Mouse (Mus musculus): ENCODE data around the gene Hba-a2. TPM values are rescaled to one million over a fixed set of nuclear protein-coding genes. Genes with fewer than 3 reads are reported as not detected.
"Not testable (repeated sequence)": the region's sequence is repeated elsewhere in the genome, so short reads cannot be mapped to it uniquely, and the experiment has no call there.

Gene Hba-a2
- total RNA-seq, 2 experiments from 2014 or later: 3,034 to 3,470 TPM

- DNase-seq (ENCODE audit: low spot score in 2 of 2): no peak
Observed at GRCm38 (mm10) chr11:32281416-32282144, 14.7 kb upstream of the Hba-a2 start.

DNA sequence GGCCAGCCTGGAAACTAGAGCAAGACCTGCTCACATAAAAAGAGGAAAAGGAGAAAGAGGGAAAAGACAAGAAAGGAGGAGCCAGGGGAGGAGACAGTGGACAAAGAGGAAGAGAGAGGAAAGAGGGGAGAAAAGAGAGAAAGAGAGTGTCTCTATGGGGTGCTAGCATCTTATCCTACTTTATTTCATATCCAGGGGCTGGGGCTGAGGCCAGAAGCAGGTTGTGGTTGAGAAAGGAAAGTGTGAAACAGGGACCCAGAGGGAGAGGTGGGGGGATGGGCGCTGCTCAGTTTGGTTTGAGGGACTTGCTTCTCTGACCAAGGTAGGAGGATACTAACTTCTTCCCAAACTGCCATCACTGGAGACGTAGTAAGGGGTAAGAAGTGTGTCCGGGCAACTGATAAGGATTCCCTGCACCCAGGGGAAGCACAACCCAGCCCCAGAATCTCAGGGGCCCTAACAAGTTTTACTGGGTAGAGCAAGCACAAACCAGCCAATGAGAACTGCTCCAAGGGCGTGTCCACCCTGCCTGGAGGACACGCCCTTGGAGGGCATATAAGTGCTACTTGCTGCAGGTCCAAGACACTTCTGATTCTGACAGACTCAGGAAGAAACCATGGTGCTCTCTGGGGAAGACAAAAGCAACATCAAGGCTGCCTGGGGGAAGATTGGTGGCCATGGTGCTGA is 13.1 kb upstream of the Hba-a2 start, which contains the start of gene Hba-a1:
Hba-a1 (plus strand) TSS at position 421 of the 687 bp plus-strand sequence.
- not testable (repeated sequence) for DNase-seq (ENCODE audit: low spot score in 2 of 2)

GRCm38 (mm10) chr11:32284582-32284981 is 11.7 kb upstream of the Hba-a2 start:
- not testable (repeated sequence) for DNase-seq (ENCODE audit: low spot score in 2 of 2)

- no peak for DNase-seq (ENCODE audit: low spot score in 2 of 2)
Observed at GRCm38 (mm10) chr11:32285031-32285775, 11.1 kb upstream of the Hba-a2 start.

DNA sequence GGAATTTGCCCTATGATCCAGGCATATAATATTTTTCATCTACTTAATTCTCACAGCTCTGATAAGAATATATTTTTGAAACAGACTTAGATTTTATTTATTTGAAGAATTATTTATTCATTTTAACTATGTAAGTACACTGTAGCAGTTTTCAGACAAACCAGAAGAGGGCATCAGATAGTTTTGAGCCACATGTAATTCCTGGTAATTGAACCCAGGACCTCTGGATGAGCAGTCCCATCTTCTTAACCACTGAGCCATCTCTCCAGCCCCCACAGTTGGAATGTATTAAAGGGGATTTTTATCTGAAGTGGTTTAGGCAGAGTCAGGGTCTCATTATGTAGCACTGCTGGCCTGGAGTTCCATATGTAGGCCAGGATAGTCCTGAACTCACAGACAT is 10.4 kb upstream of the Hba-a2 start:
- DNase-seq (ENCODE audit: low spot score in 2 of 2): not testable (repeated sequence)

GRCm38 (mm10) chr11:32286695-32287492 is 9.4 kb upstream of the Hba-a2 start, which contains the start of gene Hbq1b:
Gene Hbq1b (plus strand): TSS chr11:32286965.
- peak; percentile 41 to 52 for DNase-seq (ENCODE audit: low spot score in 2 of 2)

GRCm38 (mm10) chr11:32287493-32287825 is 8.8 kb upstream of the Hba-a2 start:
- DNase-seq (ENCODE audit: low spot score in 2 of 2): no peak

DNA sequence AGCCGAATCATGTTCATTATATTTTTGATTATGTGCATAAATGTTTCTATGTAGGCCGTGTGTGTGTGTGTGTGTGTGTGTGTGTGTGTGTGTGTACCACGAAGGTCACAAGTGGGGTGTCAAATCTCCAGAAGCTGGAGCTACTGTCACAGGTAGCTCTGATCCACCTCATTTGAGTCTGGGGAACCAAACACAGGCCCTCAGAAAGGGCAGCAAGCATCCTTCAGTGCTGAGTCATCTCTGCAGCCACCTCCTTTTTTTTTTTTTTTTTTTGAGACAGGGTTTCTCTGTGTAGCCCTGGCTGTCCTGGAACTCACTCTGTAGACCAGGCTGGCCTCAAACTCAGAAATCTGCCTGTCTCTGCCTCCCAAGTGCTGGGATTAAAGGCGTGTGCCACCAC is 3.5 kb upstream of the Hba-a2 start:
- DNase-seq (ENCODE audit: low spot score in 2 of 2): not testable (repeated sequence)

DNA sequence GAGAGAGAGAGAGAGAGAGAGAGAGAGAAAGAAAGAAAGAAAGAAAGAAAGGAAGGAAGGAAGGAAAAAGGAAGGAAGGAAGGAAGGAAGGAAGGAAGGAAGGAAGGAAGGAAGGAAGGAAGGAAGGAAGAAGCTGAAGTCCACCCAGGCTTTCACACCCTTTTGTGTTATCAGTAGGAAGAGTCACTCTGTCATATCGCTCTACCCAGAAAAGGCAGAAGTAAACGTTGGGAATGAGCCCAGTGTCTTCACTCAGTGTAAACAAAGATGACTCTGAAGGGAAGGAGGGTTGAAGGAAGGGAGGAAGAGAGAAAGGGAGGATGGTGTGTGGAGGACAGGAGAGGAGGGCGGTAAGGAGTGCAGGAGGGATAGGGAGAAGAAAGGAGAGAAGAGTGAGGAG is 2.8 kb upstream of the Hba-a2 start:
- DNase-seq (ENCODE audit: low spot score in 2 of 2): not testable (repeated sequence)

- not testable (repeated sequence) for DNase-seq (ENCODE audit: low spot score in 2 of 2)
Observed at GRCm38 (mm10) chr11:32297417-32297816, 1.1 kb downstream of the Hba-a2 start.

GRCm38 (mm10) chr11:32297866-32298531 is 1.7 kb downstream of the Hba-a2 start:
- DNase-seq (ENCODE audit: low spot score in 2 of 2): no peak

GRCm38 (mm10) chr11:32298532-32298918 is 2.2 kb downstream of the Hba-a2 start:
- no peak for DNase-seq (ENCODE audit: low spot score in 2 of 2)

DNA sequence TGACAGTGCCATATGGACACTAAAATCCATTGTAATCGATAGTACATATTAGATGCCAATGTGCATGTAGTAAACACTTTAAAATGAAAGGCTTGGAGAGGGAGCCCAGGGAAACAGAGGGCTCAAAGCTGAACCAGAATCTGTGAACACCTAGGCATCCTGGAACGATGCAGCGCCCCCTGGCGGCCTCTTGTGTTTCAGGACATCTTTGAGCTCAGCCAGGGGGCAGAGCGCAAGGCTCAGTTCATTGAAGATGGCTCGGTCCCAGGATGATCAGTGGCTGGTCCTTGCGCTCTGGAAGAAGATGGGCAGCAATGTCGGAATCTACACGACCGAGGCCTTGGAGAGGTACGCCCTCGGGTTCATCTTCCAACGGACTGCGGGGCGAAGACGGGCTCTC is 3.6 kb downstream of the Hba-a2 start, which contains the start of gene Hbq1a:
Hbq1a (plus strand) TSS at position 205 of the 400 bp plus-strand sequence.
- DNase-seq (ENCODE audit: low spot score in 2 of 2): peak; percentile 26 to 27

DNA sequence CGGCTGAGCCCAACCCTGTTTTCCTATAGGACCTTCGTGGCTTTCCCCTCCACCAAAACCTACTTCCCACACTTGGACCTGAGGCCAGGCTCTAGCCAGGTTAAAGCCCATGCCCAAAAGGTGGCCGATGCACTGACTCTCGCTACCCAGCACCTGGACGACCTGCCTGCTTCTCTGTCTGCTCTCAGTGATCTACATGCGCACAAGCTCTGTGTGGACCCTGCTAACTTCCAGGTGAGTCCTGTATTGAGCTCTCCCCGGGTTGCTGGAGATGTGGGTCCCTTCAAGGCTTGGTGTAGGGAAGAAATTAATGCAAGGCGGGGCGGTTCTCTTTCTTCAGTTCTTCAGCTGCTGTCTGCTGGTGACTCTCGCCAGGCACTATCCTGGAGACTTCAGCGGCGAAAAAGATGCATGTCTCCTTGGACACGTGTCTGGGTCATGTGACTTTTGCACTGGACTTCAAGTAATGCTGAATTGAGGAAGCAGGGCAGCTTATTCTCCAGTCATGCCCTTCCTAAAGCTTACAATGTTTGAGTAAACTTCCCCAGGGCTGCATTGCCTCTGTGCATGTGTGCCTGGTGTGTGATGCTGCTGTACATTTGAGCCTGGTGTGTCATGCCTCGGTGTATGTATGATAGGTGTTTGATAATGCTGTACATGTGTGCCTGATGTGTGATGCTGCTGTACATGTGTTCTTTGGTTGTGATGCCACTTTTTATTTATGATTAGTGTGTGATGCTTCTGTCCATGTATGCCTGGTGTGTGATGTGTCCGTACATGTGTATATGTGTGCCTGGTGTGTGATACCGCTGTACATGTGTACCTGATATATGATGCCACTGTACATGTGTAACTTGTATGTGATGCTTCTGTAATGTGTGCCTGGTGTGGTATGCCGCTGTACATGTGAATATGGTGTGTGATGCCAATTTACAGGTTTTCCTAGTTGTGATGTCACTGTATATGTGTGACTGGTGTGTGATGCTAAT is 4.3 kb downstream of the Hba-a2 start:
- no peak for DNase-seq (ENCODE audit: low spot score in 2 of 2)

- no peak for DNase-seq (ENCODE audit: low spot score in 2 of 2)
Observed at GRCm38 (mm10) chr11:32301506-32301905, 5.2 kb downstream of the Hba-a2 start.

- no peak for DNase-seq (ENCODE audit: low spot score in 2 of 2)
Observed at GRCm38 (mm10) chr11:32302824-32303419, 6.6 kb downstream of the Hba-a2 start.

GRCm38 (mm10) chr11:32303455-32303854 is 7.2 kb downstream of the Hba-a2 start:
- no peak for DNase-seq (ENCODE audit: low spot score in 2 of 2)

GRCm38 (mm10) chr11:32307006-32307405 is 10.7 kb downstream of the Hba-a2 start:
- no peak for DNase-seq (ENCODE audit: low spot score in 2 of 2)

DNA sequence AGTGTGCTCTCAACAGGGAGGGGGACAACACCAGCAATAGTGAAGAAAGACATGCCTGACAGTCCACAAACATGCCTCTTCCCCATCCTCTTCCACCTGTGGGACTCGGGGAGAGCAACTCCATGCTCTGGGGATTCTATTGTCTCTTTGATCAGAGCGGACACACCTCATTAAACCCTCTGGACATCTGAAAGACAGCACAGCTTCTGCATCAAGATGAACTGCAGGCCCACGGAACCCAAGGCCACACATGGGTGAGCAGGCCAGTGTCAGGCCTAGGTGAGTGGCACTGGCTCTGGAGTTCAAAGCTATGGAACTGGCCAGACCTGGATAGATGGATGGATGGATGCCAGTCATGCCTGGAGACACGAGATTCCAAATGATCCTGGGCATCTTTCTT is 13.2 kb downstream of the Hba-a2 start:
- no peak for DNase-seq (ENCODE audit: low spot score in 2 of 2)
